Mouse (Mus musculus) CH12.LX (cell line): ENCODE measurements around the gene Zfp934. TPM values are rescaled to one million over a fixed set of nuclear protein-coding genes. Genes with fewer than 3 reads are reported as not detected.
"Not testable (repeated sequence)": the region's sequence is repeated elsewhere in the genome, so short reads cannot be mapped to it uniquely, and the experiment has no call there.

Experiments used
- DNase-seq: peaks from one replicate; pipeline ENCODE4 v3.0.0-alpha.2; 2013; ENCODE audit errors: extremely low read depth
- H3K27ac ChIP-seq: 2 replicates; pipeline ENCODE4 v1.5.1; 2012; ENCODE audit warnings: low read depth, mild to moderate bottlenecking, control low read depth, moderate library complexity; ENCODE audit not compliant: insufficient read depth
- H3K27me3 ChIP-seq: replicated peaks from 2 replicates; pipeline ENCODE3; 2012; ENCODE audit warnings: inconsistent platforms
- H3K36me3 ChIP-seq, 2 experiments: replicated peaks in 1 of 2; 2 replicates each; pipeline versions ENCODE3 to v1.6.1; 2012; ENCODE audit warnings: inconsistent platforms in 1 of 2, low read length in 1 of 2, mild to moderate bottlenecking in 1 of 2, mixed read lengths in 1 of 2, moderate library complexity in 1 of 2; ENCODE audit not compliant: control insufficient read depth in 1 of 2, insufficient read depth in 1 of 2
- H3K4me1 ChIP-seq, 2 experiments: 2 replicates each; pipeline ENCODE4 v1.6.1; 2012; ENCODE audit warnings: inconsistent platforms in 1 of 2, moderate library complexity in 1 of 2; ENCODE audit not compliant: insufficient read depth in 2 of 2, control insufficient read depth in 1 of 2
- H3K4me2 ChIP-seq: 2 replicates; pipeline ENCODE4 v1.6.1; 2012; ENCODE audit warnings: low read depth, mild to moderate bottlenecking, control low read depth; ENCODE audit not compliant: poor library complexity, insufficient read depth, severe bottlenecking
- H3K4me3 ChIP-seq, 3 experiments: fragments of 150-350 bp in 1 of 3; sonication (generic) in 1 of 3; replicated peaks in 1 of 3; 2 replicates each; pipeline versions ENCODE3 to v1.5.1; 2011 to 2012; ENCODE audit warnings: low read depth in 2 of 3, low read length in 2 of 3, mild to moderate bottlenecking in 2 of 3, moderate library complexity in 2 of 3, control low read depth in 1 of 3, improper control_type of control experiment in 1 of 3, inconsistent platforms in 1 of 3, mixed read lengths in 1 of 3; ENCODE audit not compliant: poor library complexity in 1 of 3
- H3K79me2 ChIP-seq: replicated peaks from 2 replicates; pipeline ENCODE4 v1.6.1; 2012; ENCODE audit warnings: mild to moderate bottlenecking, moderate library complexity; ENCODE audit not compliant: control insufficient read depth, poor library complexity, insufficient read depth, severe bottlenecking; ENCODE audit errors: extremely low read depth
- H3K9ac ChIP-seq: 2 replicates; pipeline ENCODE4 v1.6.1; 2012; ENCODE audit warnings: low read depth, mild to moderate bottlenecking, control low read depth, moderate library complexity; ENCODE audit not compliant: insufficient read depth
- H3K9me3 ChIP-seq: replicated peaks from 2 replicates; pipeline ENCODE3; 2012; ENCODE audit warnings: low read length, inconsistent platforms, mixed read lengths
- E2F4 ChIP-seq: IDR thresholded peaks from 2 replicates; pipeline ENCODE4 v1.6.1; 2011; ENCODE audit warnings: low read depth, low read length, improper control_type of control experiment; ENCODE audit not compliant: insufficient replicate concordance
- HCFC1 ChIP-seq: IDR thresholded peaks from 2 replicates; pipeline ENCODE4 v1.6.1; 2012; ENCODE audit warnings: low read depth, mild to moderate bottlenecking, inconsistent platforms, low read length, improper control_type of control experiment
- POLR2A ChIP-seq: IDR thresholded peaks from 2 replicates; pipeline ENCODE4 v1.6.1; 2011; ENCODE audit warnings: low read depth, mild to moderate bottlenecking, improper control_type of control experiment, low read length
- dilution Hi-C: fragments of 300-500 bp; cut with MboI; formaldehyde crosslinking; loops from 2 replicates; pipeline ENCODE4 v1.14.3; 2020; ENCODE audit warnings: low sequenced_read_pairs; ENCODE audit not compliant: extremely low pct_unique_long_range_greater_than_20kb, extremely low pct_ligation_motif_present
- in situ Hi-C: fragments of 300-500 bp; cut with MboI; formaldehyde crosslinking; loops from 3 replicates; pipeline ENCODE4 v1.14.3; 2019; ENCODE audit warnings: low sequenced_read_pairs, low pct_ligation_motif_present, low pct_unique_long_range_greater_than_20kb, mixed read lengths
- polyA plus RNA-seq: library from polyadenylated mRNA; unstranded; fragments of >175 nt; gene quantifications from 2 replicates; pipeline ENCODE4 v1.2.1, GENCODE M21; 2012; ENCODE audit warnings: low read depth; ENCODE audit not compliant: insufficient read length
- total RNA-seq, 2 experiments: library from RNA; depleted of rRNA; stranded (reverse); fragments of 300-350 nt in 1 of 2; fragments of >200 nt in 1 of 2; gene quantifications; 2 replicates each; pipeline ENCODE4 v1.2.3; 2012 to 2014

Zfp934 gene
- total RNA-seq (2012; rRNA removed): 3.6 and 4.5 TPM in 2 replicates
- 12.2 and 17.3 TPM in 2 replicates for total RNA-seq (2014; rRNA removed)
- polyA plus RNA-seq: 11.2 and 14.4 TPM in 2 replicates

GRCm38 (mm10) chr13:62571099-62571498 is at the start of gene Zfp934:
Gene Zfp934, minus strand, starts transcription at chr13:62571199.
- H3K27ac ChIP-seq, H3K4me1 ChIP-seq, H3K79me2 ChIP-seq, H3K4me3 ChIP-seq, H3K9ac ChIP-seq, dilution Hi-C loops, in situ Hi-C loops, H3K4me2 ChIP-seq, H3K27me3 ChIP-seq, H3K9me3 ChIP-seq, DNase-seq, H3K36me3 ChIP-seq: not testable (repeated sequence)

DNA sequence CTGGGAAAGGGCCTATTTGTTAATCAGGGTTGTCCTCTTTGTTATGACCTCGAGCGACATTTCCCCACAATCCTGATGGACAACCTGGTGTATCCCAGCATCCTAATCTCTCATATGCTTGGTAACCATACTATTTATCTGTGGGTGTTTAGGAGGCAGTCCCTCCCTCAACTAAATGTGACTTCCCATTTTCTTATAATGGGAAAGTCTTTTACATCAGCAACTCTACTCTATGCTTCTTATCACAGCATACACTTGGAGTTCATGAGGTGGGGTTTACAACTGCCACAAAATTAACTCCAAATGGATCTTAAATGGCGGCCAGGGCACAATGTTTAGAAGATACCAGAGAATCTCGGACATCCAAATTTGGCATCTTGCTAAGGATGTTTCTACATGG is 46.5 kb upstream of the Zfp934 start:
- in situ Hi-C loops, H3K79me2 ChIP-seq, H3K9me3 ChIP-seq, H3K9ac ChIP-seq, DNase-seq, dilution Hi-C loops, H3K27ac ChIP-seq, H3K36me3 ChIP-seq, H3K27me3 ChIP-seq, H3K4me1 ChIP-seq, H3K4me3 ChIP-seq, H3K4me2 ChIP-seq: not testable (repeated sequence)

DNA sequence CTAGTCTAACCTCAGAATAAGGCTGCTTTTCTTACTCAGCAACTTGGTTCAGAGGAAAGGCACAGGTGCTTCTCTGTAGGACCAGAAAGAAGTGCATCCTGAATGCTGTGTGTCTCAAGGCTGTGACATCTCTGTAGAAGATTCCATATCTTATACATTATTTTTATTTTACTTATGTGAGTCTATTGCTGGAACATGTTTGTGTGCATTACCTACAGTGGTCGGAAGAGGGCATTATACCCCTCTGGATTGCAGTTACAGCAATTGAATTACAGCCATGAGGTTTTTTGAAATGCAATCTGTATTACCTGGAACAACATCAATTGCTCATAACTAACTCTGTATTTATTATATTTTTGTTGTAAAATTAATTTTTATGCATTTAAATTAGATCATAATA is 9.3 kb downstream of the Zfp934 start:
- H3K4me2 ChIP-seq, H3K4me1 ChIP-seq, H3K79me2 ChIP-seq, H3K9ac ChIP-seq, in situ Hi-C loops, dilution Hi-C loops, H3K27ac ChIP-seq, H3K9me3 ChIP-seq, H3K4me3 ChIP-seq, DNase-seq, H3K36me3 ChIP-seq, H3K27me3 ChIP-seq: not testable (repeated sequence)

DNA sequence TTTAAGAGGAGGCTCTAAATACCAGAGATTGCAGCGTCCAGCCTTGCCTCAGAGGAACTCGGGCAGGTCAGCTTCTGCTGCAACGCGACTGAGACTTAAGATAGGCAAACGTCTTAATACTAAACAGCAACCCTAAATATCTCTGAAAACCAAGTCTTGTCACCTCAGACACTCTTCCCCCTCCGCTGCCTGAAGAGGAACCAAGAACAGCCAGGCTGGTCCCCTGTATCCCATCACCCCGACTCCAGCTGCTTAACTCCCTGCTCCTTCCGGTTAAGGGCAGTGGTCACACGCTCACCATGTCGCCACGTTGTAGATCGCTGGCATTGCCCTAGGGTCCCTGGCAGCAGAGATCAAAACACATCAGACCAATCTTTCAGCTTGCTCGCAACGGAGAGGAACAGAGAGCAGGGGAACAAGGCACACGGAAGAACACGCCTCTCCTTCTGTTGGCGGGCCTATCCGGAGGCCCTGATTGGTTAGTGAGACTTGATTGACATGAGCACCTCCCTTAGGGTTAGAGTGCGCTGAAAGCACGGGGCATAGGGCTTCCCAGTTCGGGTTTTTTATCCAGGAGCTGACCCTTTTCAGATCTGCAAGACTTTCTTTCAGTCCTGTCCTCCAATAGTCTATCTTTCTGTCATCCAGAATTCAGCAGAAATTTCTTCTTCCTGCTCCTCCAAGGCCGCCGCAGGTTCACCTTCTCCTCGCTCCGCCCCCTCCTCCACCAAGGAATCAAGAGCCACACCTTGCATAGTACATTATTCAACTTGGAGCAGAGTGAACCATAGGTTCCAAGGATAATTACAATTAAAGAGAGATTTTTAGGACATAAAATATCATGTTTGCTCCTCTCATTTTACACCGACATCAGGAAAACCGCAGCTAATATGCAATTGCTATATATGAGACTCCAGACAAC is 12.5 kb downstream of the Zfp934 start, which contains the start of gene Zfp935:
Gene Zfp935 (minus strand): TSS at position 323 of the 922 bp plus-strand sequence.
- H3K79me2 ChIP-seq, H3K27me3 ChIP-seq, in situ Hi-C loops, H3K27ac ChIP-seq, H3K4me1 ChIP-seq, H3K9me3 ChIP-seq, H3K36me3 ChIP-seq, dilution Hi-C loops, H3K4me2 ChIP-seq: not testable (repeated sequence)
- DNase-seq: peak; percentile 23
- TF ChIP-seq E2F4 (peak; percentile 64; the same call in 1 of the 2 replicates), HCFC1 (peak; percentile 48), POLR2A (0 out of 2 replicates have a peak, but pooled peaks have one; percentile 24)
- Histone ChIP-seq H3K4me3 (peak within 1 kb of the TSS in 2 of 3 experiments; percentile 50 to 94), H3K9ac (peak within 1 kb of the TSS; percentile 84)

- H3K9me3 ChIP-seq, dilution Hi-C loops, in situ Hi-C loops, H3K36me3 ChIP-seq, H3K27me3 ChIP-seq, H3K4me3 ChIP-seq, DNase-seq, H3K4me2 ChIP-seq, H3K79me2 ChIP-seq, H3K9ac ChIP-seq, H3K4me1 ChIP-seq, H3K27ac ChIP-seq: not testable (repeated sequence)
Observed at GRCm38 (mm10) chr13:62530129-62530528, 40.9 kb downstream of the Zfp934 start.
